Mouse (Mus musculus): ENCODE results near the gene Cldn34b3.
"Not testable (repeated sequence)": the region's sequence is repeated elsewhere in the genome, so short reads cannot be mapped to it uniquely, and the experiment has no call there.

Cldn34b3 gene

DNA sequence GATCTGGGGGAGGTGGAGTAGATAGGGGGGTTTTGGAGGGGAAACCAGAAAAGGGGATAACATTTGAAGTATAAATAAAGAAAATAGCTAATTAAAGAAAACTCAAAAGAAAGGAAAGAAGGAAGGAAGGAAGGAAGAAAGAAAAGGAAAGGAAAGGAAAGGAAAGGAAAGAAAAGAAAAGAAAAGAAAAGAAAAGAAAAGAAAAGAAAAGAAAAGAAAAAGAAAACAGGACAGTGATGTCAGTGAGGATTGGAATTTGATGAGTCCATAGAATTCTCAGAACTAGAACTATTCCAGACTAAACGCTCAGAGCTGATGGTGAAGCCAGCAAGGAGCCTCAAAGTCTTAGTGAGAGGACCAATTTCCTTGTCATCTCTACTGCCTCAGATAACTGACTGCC lies at the start of gene Cldn34b3:
TSS of gene Cldn34b3 (plus strand) at position 301 of the 400 bp plus-strand sequence.
- in situ Hi-C loops (cut with MboI) = not testable (repeated sequence)

All from mature B cell (primary cell).